Mouse (Mus musculus) MEL (cell line): ENCODE measurements around the gene 1700003F12Rik. TPM values are rescaled to one million over a fixed set of nuclear protein-coding genes. Genes with fewer than 3 reads are reported as not detected.

Experiments
- DNase-seq: peaks from one replicate; pipeline ENCODE4 v3.0.0; 2011; ENCODE audit warnings: low read depth, low spot score
- H3K27ac ChIP-seq: 2 replicates; pipeline ENCODE4 v1.5.1; 2012; ENCODE audit warnings: low read depth, mild to moderate bottlenecking, control low read depth, low read length, moderate library complexity; ENCODE audit not compliant: control insufficient read depth
- H3K27me3 ChIP-seq, 2 experiments: fragments of 150-350 bp in 1 of 2; sonication (generic) in 1 of 2; 2 replicates each; pipeline ENCODE4 v1.6.1; 2012; ENCODE audit warnings: low read length in 2 of 2, mild to moderate bottlenecking in 2 of 2, improper control_type of control experiment in 1 of 2, moderate library complexity in 1 of 2; ENCODE audit not compliant: insufficient read depth in 2 of 2, control insufficient read depth in 1 of 2
- H3K36me3 ChIP-seq, 2 experiments: 2 replicates each; pipeline ENCODE4 v1.6.1; 2012 to 2014; ENCODE audit warnings: low read length in 2 of 2, improper control_type of control experiment in 1 of 2, inconsistent platforms in 1 of 2, mild to moderate bottlenecking in 1 of 2; ENCODE audit not compliant: insufficient read depth in 2 of 2, control insufficient read depth in 1 of 2
- H3K4me1 ChIP-seq, 2 experiments: fragments of 150-350 bp in 1 of 2; sonication (generic) in 1 of 2; 2 replicates each; pipeline ENCODE4 v1.6.1; 2012; ENCODE audit warnings: low read length in 2 of 2, improper control_type of control experiment in 1 of 2, mild to moderate bottlenecking in 1 of 2; ENCODE audit not compliant: insufficient read depth in 2 of 2, control insufficient read depth in 1 of 2
- H3K4me3 ChIP-seq, 2 experiments: fragments of 150-350 bp in 1 of 2; sonication (generic) in 1 of 2; 2 replicates each; pipeline ENCODE4 v1.5.1; 2012; ENCODE audit warnings: low read depth in 2 of 2, low read length in 2 of 2, mild to moderate bottlenecking in 2 of 2, moderate library complexity in 2 of 2, control low read depth in 1 of 2, improper control_type of control experiment in 1 of 2; ENCODE audit not compliant: control insufficient read depth in 1 of 2, insufficient read depth in 1 of 2
- H3K79me2 ChIP-seq: 2 replicates; pipeline ENCODE4 v1.6.1; 2012; ENCODE audit warnings: mild to moderate bottlenecking, low read length, moderate library complexity; ENCODE audit not compliant: control insufficient read depth, poor library complexity, insufficient read depth
- H3K9ac ChIP-seq: 2 replicates; pipeline ENCODE4 v1.6.1; 2012; ENCODE audit warnings: low read depth, mild to moderate bottlenecking, control low read depth, low read length, moderate library complexity; ENCODE audit not compliant: control insufficient read depth, poor library complexity, severe bottlenecking
- H3K9me3 ChIP-seq: fragments of 150-350 bp; sonication (generic); replicated peaks from 2 replicates; pipeline ENCODE4 v1.6.1; 2012; ENCODE audit warnings: mild to moderate bottlenecking, low read length, improper control_type of control experiment, moderate library complexity; ENCODE audit not compliant: insufficient read depth
- CHD1 ChIP-seq: IDR thresholded peaks from 2 replicates; pipeline ENCODE4 v1.6.1; 2012; ENCODE audit warnings: low read depth, mild to moderate bottlenecking, inconsistent platforms, low read length, improper control_type of control experiment
- E2F4 ChIP-seq: IDR thresholded peaks from 2 replicates; pipeline ENCODE4 v1.6.1; 2011; ENCODE audit warnings: low read depth, low read length, improper control_type of control experiment, borderline replicate concordance
- GATA1 ChIP-seq: IDR thresholded peaks from 2 replicates; pipeline ENCODE4 v1.6.1; 2011; ENCODE audit warnings: low read depth, low read length, improper control_type of control experiment
- MAX ChIP-seq: IDR thresholded peaks from 2 replicates; pipeline ENCODE4 v1.6.1; 2011; ENCODE audit warnings: low read length, improper control_type of control experiment
- NELFE ChIP-seq: IDR thresholded peaks from 2 replicates; pipeline ENCODE4 v1.6.1; 2011; ENCODE audit warnings: low read depth, low read length, improper control_type of control experiment
- RCOR1 ChIP-seq: IDR thresholded peaks from 2 replicates; pipeline ENCODE4 v1.6.1; 2012; ENCODE audit warnings: low read depth, mild to moderate bottlenecking, inconsistent platforms, low read length, improper control_type of control experiment
- SMC3 ChIP-seq: IDR thresholded peaks from 2 replicates; pipeline ENCODE4 v1.6.1; 2011; ENCODE audit warnings: low read depth, low read length, improper control_type of control experiment
- USF2 ChIP-seq, 2 experiments: IDR thresholded peaks; 2 replicates each; pipeline ENCODE4 v1.6.1; 2011 to 2012; ENCODE audit warnings: improper control_type of control experiment in 2 of 2, low read length in 2 of 2, borderline replicate concordance in 1 of 2, inconsistent platforms in 1 of 2, low read depth in 1 of 2, mild to moderate bottlenecking in 1 of 2; ENCODE audit not compliant: insufficient read depth in 1 of 2
- ZC3H11A ChIP-seq: IDR thresholded peaks from 2 replicates; pipeline ENCODE4 v1.6.1; 2012; ENCODE audit warnings: low read depth, mild to moderate bottlenecking, inconsistent platforms, low read length, improper control_type of control experiment
- ZNF384 ChIP-seq: IDR thresholded peaks from 2 replicates; pipeline ENCODE4 v1.6.1; 2012; ENCODE audit warnings: low read depth, mild to moderate bottlenecking, inconsistent platforms, low read length, improper control_type of control experiment
- polyA plus RNA-seq, 2 experiments: library from polyadenylated mRNA; stranded (reverse) in 1 of 2; unstranded in 1 of 2; fragments of >175 nt in 1 of 2; fragments of >200 nt in 1 of 2; gene quantifications; 2 replicates each; pipeline versions ENCODE4 v1.2.1 to v1.2.4; 2012; ENCODE audit warnings: low replicate concordance in 2 of 2, low read depth in 1 of 2; ENCODE audit not compliant: insufficient read length in 2 of 2, insufficient read depth in 1 of 2, missing spikeins in 1 of 2
- total RNA-seq: library from RNA; depleted of rRNA; stranded (reverse); fragments of 300-350 nt; gene quantifications from 2 replicates; pipeline ENCODE4 v1.2.3, GENCODE M21; 2012

1700003F12Rik gene
- total and polyA plus RNA-seq, 3 experiments = 0.42 to 0.72 TPM; not detected in 1

- no peaks in the 10 kb centered on the region for H3K27me3 ChIP-seq
- no peak overlapping the region for H3K4me3 ChIP-seq
- no peaks in the 10 kb centered on the region for H3K9me3 ChIP-seq
- H3K79me2 ChIP-seq = no peaks in the 10 kb centered on the region
- peaks cover 2 to 3% of the 10 kb centered on the region in 2 experiments; a peak in 3 of 4 replicates for H3K36me3 ChIP-seq
- H3K4me1 ChIP-seq = peaks cover 0 to 3% of the 10 kb centered on the region in 2 experiments; a peak in 2 of 4 replicates
- TF ChIP-seq GATA1 = no peak
- TF ChIP-seq USF2 (IDR thresholded peaks at IDR 0.05; ENCODE audit: borderline replicate concordance in 1 of 2, insufficient read depth in 1 of 2, low read depth in 1 of 2, low read length in 2 of 2) = no peak
- TF ChIP-seq NELFE = no peak
- TF ChIP-seq RCOR1 = no peak
- no peak for TF ChIP-seq ZNF384
- no peak for TF ChIP-seq SMC3
- no peak for TF ChIP-seq MAX
- TF ChIP-seq CHD1 = no peak
- TF ChIP-seq, all 39 proteins: peak for 0
- no peak overlapping the region for H3K9ac ChIP-seq
- no peak overlapping the region for H3K27ac ChIP-seq
- no peak for DNase-seq
Observed at GRCm38 (mm10) chr2:154543567-154544347, 3.1 kb upstream of the 1700003F12Rik start.

- no peak for DNase-seq
Observed at GRCm38 (mm10) chr2:154548688-154549087, 1.8 kb downstream of the 1700003F12Rik start.

GRCm38 (mm10) chr2:154549127-154549885 is 2.4 kb downstream of the 1700003F12Rik start:
- Histone ChIP-seq H3K79me2 (no peaks in the 10 kb centered on the region), H3K9ac (no peak overlapping the region), H3K4me3 (no peak overlapping the region), H3K36me3 (no peaks in the 10 kb centered on the region; a peak in 1 of 4 replicates), H3K27ac (no peak overlapping the region), H3K9me3 (no peaks in the 10 kb centered on the region), H3K4me1 (no peaks in the 10 kb centered on the region), H3K27me3 (no peaks in the 10 kb centered on the region)
- no peak for DNase-seq
- no peak for TF ChIP-seq E2F4

More at GRCm38 (mm10) chr2:154548688-154549087, 1.8 kb downstream of the 1700003F12Rik start:
- H3K36me3 ChIP-seq = no peaks in the 10 kb centered on the region; a peak in 1 of 4 replicates
- no peaks in the 10 kb centered on the region for H3K9me3 ChIP-seq
- H3K27me3 ChIP-seq = no peaks in the 10 kb centered on the region
- H3K4me3 ChIP-seq = no peak overlapping the region
- no peaks in the 10 kb centered on the region for H3K79me2 ChIP-seq
- no peak overlapping the region for H3K9ac ChIP-seq
- no peaks in the 10 kb centered on the region for H3K4me1 ChIP-seq
- H3K27ac ChIP-seq = no peak overlapping the region
- TF ChIP-seq ZC3H11A = no peak
